Mouse (Mus musculus): ENCODE results near the gene Gsk3b. TPM values are rescaled to one million over a fixed set of nuclear protein-coding genes. Genes with fewer than 3 reads are reported as not detected.

Gsk3b gene
- 9.0 and 9.8 TPM in 2 replicates for polyA plus RNA-seq (2012)

GRCm38 (mm10) chr16:38088629-38089446, at the start of gene Gsk3b:
Gene Gsk3b, plus strand, starts transcription at chr16:38089001.

GRCm38 (mm10) chr16:38294685-38295348, 206.0 kb downstream of the Gsk3b start, which contains the start of gene Nr1i2:
Gene Nr1i2, minus strand, starts transcription at chr16:38294824.

Other genes starting within 250 kb of the Gsk3b start
- gene Gm36028, start 227.9 kb upstream of the Gsk3b start, polyA plus RNA-seq (2012): not detected in 2 replicates
- gene Lrrc58, start 220.6 kb upstream of the Gsk3b start, polyA plus RNA-seq (2012): 4.1 and 4.3 TPM in 2 replicates
- 0.09 TPM in 1 of 2 replicates, not detected in the other for gene Gpr156, start 172.5 kb upstream of the Gsk3b start, polyA plus RNA-seq (2012)
- gene Nr1i2, start 205.8 kb downstream of the Gsk3b start, polyA plus RNA-seq (2012): not detected in 2 replicates